Mouse (Mus musculus) heart, embryonic 12.5 days (tissue): ENCODE measurements around the gene Ak5. TPM values are rescaled to one million over a fixed set of nuclear protein-coding genes. Genes with fewer than 3 reads are reported as not detected.
"Not testable (repeated sequence)": the region's sequence is repeated elsewhere in the genome, so short reads cannot be mapped to it uniquely, and the experiment has no call there.

Experiments
- ATAC-seq: fragments of 200-750 bp; cut with Nextera tagmentation; 2 replicates; pipeline ENCODE4 v1.8.0; 2017; ENCODE audit warnings: moderate TSS enrichment, moderate library complexity; ENCODE audit not compliant: insufficient number of reproducible peaks, low FRiP score
- H3K27ac ChIP-seq: fragments of 300-500 bp; sonication (generic); 2 replicates; pipeline ENCODE4 v1.5.1; 2016; ENCODE audit warnings: mild to moderate bottlenecking, moderate library complexity; ENCODE audit not compliant: poor library complexity, severe bottlenecking
- H3K27me3 ChIP-seq: fragments of 300-500 bp; sonication (generic); replicated peaks from 2 replicates; pipeline ENCODE4 v1.6.1; 2016; ENCODE audit warnings: mild to moderate bottlenecking, moderate library complexity
- H3K36me3 ChIP-seq: fragments of 300-500 bp; sonication (generic); 2 replicates; pipeline ENCODE4 v1.6.1; 2016; ENCODE audit warnings: mild to moderate bottlenecking, moderate library complexity
- H3K4me1 ChIP-seq: fragments of 300-500 bp; sonication (generic); replicated peaks from 2 replicates; pipeline ENCODE4 v1.6.1; 2016; ENCODE audit warnings: mild to moderate bottlenecking
- H3K4me2 ChIP-seq: fragments of 300-500 bp; sonication (generic); 2 replicates; pipeline ENCODE4 v1.6.1; 2016; ENCODE audit warnings: mild to moderate bottlenecking, moderate library complexity
- H3K4me3 ChIP-seq: fragments of 300-500 bp; sonication (generic); 2 replicates; pipeline ENCODE4 v1.5.1; 2016; ENCODE audit warnings: mild to moderate bottlenecking
- H3K9ac ChIP-seq: fragments of 300-500 bp; sonication (generic); 2 replicates; pipeline ENCODE4 v1.6.1; 2016; ENCODE audit warnings: mild to moderate bottlenecking, moderate library complexity
- H3K9me3 ChIP-seq: fragments of 300-500 bp; sonication (generic); replicated peaks from 2 replicates; pipeline ENCODE4 v1.6.1; 2016; ENCODE audit warnings: mild to moderate bottlenecking, moderate library complexity
- WGBS: fragments of 180-500 bp; shearing (Covaris S2); methylation state at CpG from one replicate; pipeline ENCODE4 v1.1.7; 2016; 5-methylcytosine and 5-hydroxymethylcytosine counted together
- polyA plus RNA-seq: library from polyadenylated mRNA; unstranded; fragments of >200 nt; fragmentation: Nextera tagmentation; extraction: Ambion mirVana; gene quantifications from 2 replicates; pipeline ENCODE4 v1.2.1, GENCODE M21; 2016

The Ak5 gene
- 1.6 and 1.8 TPM in 2 replicates for polyA plus RNA-seq

- peaks cover 11% of the 10 kb centered on the region; the same call in 1 of the 2 replicates for H3K4me1 ChIP-seq
- H3K4me2 ChIP-seq = peak within 1 kb of the TSS; percentile 100
- H3K9ac ChIP-seq = peak within 1 kb of the TSS; percentile 75
- no peaks in the 10 kb centered on the region for H3K36me3 ChIP-seq
- WGBS = 2% methylated on average over 5 of the region's 5 CpGs
- peak within 1 kb of the TSS; percentile 67 for H3K4me3 ChIP-seq
- no peaks in the 10 kb centered on the region for H3K9me3 ChIP-seq
- H3K27ac ChIP-seq = no peak within 1 kb of the TSS
- ATAC-seq = no peak
- peaks cover 55% of the 10 kb centered on the region for H3K27me3 ChIP-seq
Observed at GRCm38 (mm10) chr3:152668239-152668638, at the start of gene Ak5. Gene Ak5 (minus strand): TSS chr3:152668360.

- Histone ChIP-seq H3K4me3 (peak within 1 kb of the TSS; percentile 95), H3K4me2 (peak within 1 kb of the TSS; percentile 93), H3K9ac (peak within 1 kb of the TSS; percentile 86), H3K4me1 (no peaks in the 10 kb centered on the region; the same call in 1 of the 2 replicates), H3K36me3 (peaks cover 5% of the 10 kb centered on the region), H3K9me3 (no peaks in the 10 kb centered on the region), H3K27me3 (no peaks in the 10 kb centered on the region), H3K27ac (0 out of 2 replicates have a peak within 1 kb of the TSS, but pooled peaks have one; percentile 9)
- ATAC-seq = peak; percentile 90
- under 1% methylated on average over 48 of the region's 48 CpGs for WGBS
Observed at GRCm38 (mm10) chr3:152713991-152714902, 46.1 kb upstream of the Ak5 start, which contains the start of gene Pigk. Gene Pigk (plus strand): TSS chr3:152714100.

- no peak overlapping the region for H3K4me3 ChIP-seq
- no peak overlapping the region for H3K4me2 ChIP-seq
- WGBS = 63% methylated on average over 4 of the region's 4 CpGs
- H3K36me3 ChIP-seq = peaks cover under 1% of the 10 kb centered on the region; the same call in 1 of the 2 replicates
- H3K4me1 ChIP-seq = no peaks in the 10 kb centered on the region; the same call in 1 of the 2 replicates
- no peak overlapping the region for H3K27ac ChIP-seq
- H3K9ac ChIP-seq = no peak overlapping the region
- no peaks in the 10 kb centered on the region for H3K9me3 ChIP-seq
- H3K27me3 ChIP-seq = no peaks in the 10 kb centered on the region
- ATAC-seq = no peak
Observed at GRCm38 (mm10) chr3:152712957-152713356, 44.8 kb upstream of the Ak5 start.

GRCm38 (mm10) chr3:152709936-152710335 lies 41.8 kb upstream of the Ak5 start:
- H3K9ac ChIP-seq = no peak overlapping the region
- no peaks in the 10 kb centered on the region for H3K36me3 ChIP-seq
- H3K4me2 ChIP-seq = no peak overlapping the region
- H3K27me3 ChIP-seq = no peaks in the 10 kb centered on the region
- WGBS = 64% methylated on average over 3 of the region's 3 CpGs
- no peak overlapping the region for H3K4me3 ChIP-seq
- ATAC-seq = no peak
- H3K9me3 ChIP-seq = no peaks in the 10 kb centered on the region
- H3K27ac ChIP-seq = no peak overlapping the region
- no peaks in the 10 kb centered on the region; the same call in 1 of the 2 replicates for H3K4me1 ChIP-seq

- no peak for ATAC-seq
- H3K4me1 ChIP-seq = no peaks in the 10 kb centered on the region
- no peak overlapping the region for H3K4me2 ChIP-seq
- H3K36me3 ChIP-seq = no peaks in the 10 kb centered on the region
- no peak overlapping the region for H3K27ac ChIP-seq
- H3K9me3 ChIP-seq = no peaks in the 10 kb centered on the region
- no peak overlapping the region for H3K9ac ChIP-seq
- WGBS = 85% methylated on average over 5 of the region's 5 CpGs
- H3K4me3 ChIP-seq = no peak overlapping the region
- no peaks in the 10 kb centered on the region for H3K27me3 ChIP-seq
Observed at GRCm38 (mm10) chr3:152707321-152707823, 39.2 kb upstream of the Ak5 start.

GRCm38 (mm10) chr3:152706901-152707300 lies 38.7 kb upstream of the Ak5 start:
- Histone ChIP-seq H3K4me3 (no peak overlapping the region), H3K9me3 (no peaks in the 10 kb centered on the region), H3K4me1 (no peaks in the 10 kb centered on the region), H3K27me3 (no peaks in the 10 kb centered on the region), H3K9ac (no peak overlapping the region), H3K4me2 (no peak overlapping the region), H3K27ac (no peak overlapping the region), H3K36me3 (no peaks in the 10 kb centered on the region)
- ATAC-seq = no peak
- WGBS = 86% methylated on average over 2 of the region's 2 CpGs

GRCm38 (mm10) chr3:152705826-152706225 lies 37.7 kb upstream of the Ak5 start:
- no peaks in the 10 kb centered on the region for H3K9me3 ChIP-seq
- no peak for ATAC-seq
- H3K36me3 ChIP-seq = no peaks in the 10 kb centered on the region
- H3K4me3 ChIP-seq = no peak overlapping the region
- H3K27ac ChIP-seq = no peak overlapping the region
- H3K4me2 ChIP-seq = no peak overlapping the region
- 65% methylated on average over 5 of the region's 5 CpGs for WGBS
- no peaks in the 10 kb centered on the region for H3K4me1 ChIP-seq
- no peaks in the 10 kb centered on the region for H3K27me3 ChIP-seq
- no peak overlapping the region for H3K9ac ChIP-seq

GRCm38 (mm10) chr3:152702274-152702843 lies 34.2 kb upstream of the Ak5 start:
- Histone ChIP-seq H3K27ac (no peak overlapping the region), H3K9ac (no peak overlapping the region), H3K27me3 (no peaks in the 10 kb centered on the region), H3K4me2 (0 out of 2 replicates have a peak overlapping the region, but pooled peaks have one; percentile 22), H3K4me3 (0 out of 2 replicates have a peak overlapping the region, but pooled peaks have one; percentile 13), H3K4me1 (no peaks in the 10 kb centered on the region), H3K9me3 (no peaks in the 10 kb centered on the region), H3K36me3 (no peaks in the 10 kb centered on the region)
- WGBS = 44% methylated on average over 8 of the region's 8 CpGs
- no peak for ATAC-seq

- ATAC-seq = 0 out of 2 replicates have a peak, but pooled peaks have one; percentile 61
- H3K4me3 ChIP-seq, H3K9me3 ChIP-seq, H3K9ac ChIP-seq, H3K27ac ChIP-seq, H3K36me3 ChIP-seq, H3K4me2 ChIP-seq, H3K27me3 ChIP-seq, H3K4me1 ChIP-seq: not testable (repeated sequence)
- WGBS = 90% methylated on average over 8 of the region's 8 CpGs
Observed at GRCm38 (mm10) chr3:152701536-152701935, 33.4 kb upstream of the Ak5 start.

- no peaks in the 10 kb centered on the region for H3K9me3 ChIP-seq
- H3K4me1 ChIP-seq = no peaks in the 10 kb centered on the region
- H3K4me3 ChIP-seq = no peak overlapping the region
- no peak overlapping the region for H3K27ac ChIP-seq
- H3K36me3 ChIP-seq = no peaks in the 10 kb centered on the region
- H3K27me3 ChIP-seq = no peaks in the 10 kb centered on the region
- no peak overlapping the region for H3K4me2 ChIP-seq
- no peak for ATAC-seq
- H3K9ac ChIP-seq = no peak overlapping the region
- 45% methylated on average over 8 of the region's 8 CpGs for WGBS
Observed at GRCm38 (mm10) chr3:152699261-152699660, 31.1 kb upstream of the Ak5 start.

- Histone ChIP-seq H3K9ac (no peak overlapping the region), H3K4me3 (no peak overlapping the region), H3K36me3 (no peaks in the 10 kb centered on the region), H3K4me1 (no peaks in the 10 kb centered on the region), H3K27me3 (no peaks in the 10 kb centered on the region), H3K27ac (no peak overlapping the region), H3K9me3 (no peaks in the 10 kb centered on the region), H3K4me2 (no peak overlapping the region)
- 76% methylated on average over 5 of the region's 5 CpGs for WGBS
- no peak for ATAC-seq
Observed at GRCm38 (mm10) chr3:152698017-152698416, 29.9 kb upstream of the Ak5 start.
